Mouse (Mus musculus): ENCODE data around the gene Sergef.

DNA sequence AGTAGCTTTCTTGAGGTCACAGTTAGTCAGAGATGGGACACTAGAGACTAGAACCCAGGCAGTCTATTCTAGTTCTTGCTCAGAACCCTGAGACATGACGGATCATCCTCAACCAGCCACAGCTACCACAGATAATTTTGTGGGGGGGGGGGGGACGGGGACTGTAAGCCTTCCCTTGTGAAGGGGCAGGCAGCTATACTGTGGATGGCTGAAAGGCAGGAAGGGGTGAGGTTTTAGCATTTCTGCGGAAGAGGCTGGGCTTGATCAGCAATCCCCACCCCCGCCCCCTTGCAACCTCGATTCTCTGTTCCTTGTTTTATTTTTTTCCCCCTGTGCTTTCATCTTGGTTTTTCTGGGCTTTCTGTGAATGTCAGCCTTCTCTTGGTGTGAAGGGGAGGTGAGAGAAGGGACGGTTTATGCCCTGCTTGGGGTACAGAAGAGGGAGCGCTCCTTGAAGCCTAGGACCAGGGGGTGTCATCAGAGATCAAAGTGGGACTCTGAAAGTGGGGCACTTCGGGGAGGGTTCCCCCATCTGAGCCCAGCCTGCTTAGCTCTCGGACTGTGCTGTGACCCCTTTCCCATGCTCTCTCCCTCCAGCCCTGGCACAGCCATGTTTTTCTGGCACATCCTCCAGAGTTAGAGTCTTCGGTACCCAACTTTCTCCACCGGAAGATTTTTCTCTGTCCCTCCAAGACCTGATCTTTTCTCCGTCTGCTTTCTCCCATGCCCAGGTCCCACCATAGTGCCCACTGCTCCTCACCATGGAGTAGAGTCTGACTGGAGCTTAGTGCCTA is 245.7 kb downstream of the Sergef start:
- no peak for TF ChIP-seq POLR2A (IDR thresholded peaks at IDR 0.05; ENCODE audit: control insufficient read depth, extremely low read depth, insufficient read depth, low read length, poor library complexity)
- no peak for TF ChIP-seq CTCF (IDR thresholded peaks at IDR 0.05; ENCODE audit: borderline replicate concordance, control insufficient read depth, extremely low read depth, insufficient read depth, low read length, poor library complexity)

All from thymus, adult 2 months (tissue).